Mouse (Mus musculus): ENCODE measurements around the gene Ubn2.
"Not testable (repeated sequence)": the region's sequence is repeated elsewhere in the genome, so short reads cannot be mapped to it uniquely, and the experiment has no call there.

Ubn2 gene

DNA sequence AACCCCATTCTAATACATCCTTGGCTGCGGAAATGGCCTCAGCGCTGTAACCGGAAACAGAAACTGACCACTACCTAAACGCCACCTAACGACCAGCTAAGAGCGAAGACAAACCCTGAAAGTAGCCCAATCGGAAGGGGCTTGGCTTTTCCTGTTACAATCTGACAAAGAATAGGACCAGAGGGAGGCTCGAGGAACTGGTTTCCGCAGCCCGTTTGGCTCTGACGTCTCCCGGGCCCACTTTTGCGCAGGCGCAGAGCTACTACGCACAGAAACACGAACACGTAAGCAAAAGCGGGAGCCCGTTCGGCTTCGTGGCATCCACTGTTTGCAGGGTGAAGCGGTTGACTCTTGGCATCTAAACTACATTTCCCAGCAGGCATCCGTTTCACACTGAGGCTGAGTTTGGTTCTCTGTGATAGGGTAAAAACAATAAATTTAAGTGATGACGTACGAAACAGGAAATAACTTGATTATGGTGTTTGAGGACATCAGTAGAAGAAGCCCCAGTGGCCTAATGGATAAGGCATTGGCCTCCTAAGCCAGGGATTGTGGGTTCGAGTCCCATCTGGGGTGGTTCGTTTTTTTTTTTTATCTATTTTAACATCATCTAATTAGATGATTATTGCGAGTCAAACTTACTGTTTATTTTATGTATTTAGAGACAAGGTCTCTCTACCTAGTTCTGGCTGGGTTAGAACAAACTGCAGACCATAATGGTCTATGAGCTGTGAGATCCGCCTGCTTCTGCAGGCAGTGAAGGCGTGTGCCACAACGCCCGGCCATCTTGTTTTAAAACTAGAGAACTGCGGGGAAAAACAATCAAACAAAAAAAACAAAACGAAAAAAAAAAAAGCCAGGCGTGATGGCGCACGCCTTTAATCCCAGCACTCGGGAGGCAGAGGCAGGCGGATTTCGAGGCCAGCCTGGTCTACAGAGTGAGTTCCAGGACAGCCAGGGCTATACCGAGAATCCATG is 100.0 kb downstream of the Ubn2 start, which contains the start of gene Fmc1:
Gene Fmc1 (plus strand): TSS at position 75 of the 978 bp plus-strand sequence.
- DNase-seq (ENCODE audit: low spot score) = peak; percentile 93

- DNase-seq (ENCODE audit: low spot score) = peak; percentile 99
Measured at GRCm38 (mm10) chr6:38534640-38535365, 101.1 kb downstream of the Ubn2 start.

GRCm38 (mm10) chr6:38535366-38535690 is 101.6 kb downstream of the Ubn2 start:
- DNase-seq (ENCODE audit: low spot score) = no peak

DNA sequence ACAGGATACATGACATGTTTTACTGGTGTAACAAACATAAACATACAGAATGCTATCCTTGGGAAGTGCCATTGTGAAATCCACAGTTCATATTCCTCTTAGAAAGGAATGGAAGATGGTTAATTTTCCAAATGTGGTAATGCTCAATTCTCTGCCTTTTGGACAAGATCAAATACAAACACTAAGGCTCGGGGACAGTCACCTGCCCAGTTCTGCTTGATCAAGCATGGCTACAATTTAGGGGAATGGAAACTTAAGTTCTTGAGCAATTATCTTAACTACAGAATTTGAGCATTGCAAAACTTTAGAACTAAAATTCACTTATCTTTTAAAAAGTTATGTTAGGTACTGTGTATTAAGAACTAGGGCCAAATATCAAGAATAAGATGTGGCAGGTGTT is 102.0 kb downstream of the Ubn2 start:
- DNase-seq (ENCODE audit: low spot score) = no peak

DNA sequence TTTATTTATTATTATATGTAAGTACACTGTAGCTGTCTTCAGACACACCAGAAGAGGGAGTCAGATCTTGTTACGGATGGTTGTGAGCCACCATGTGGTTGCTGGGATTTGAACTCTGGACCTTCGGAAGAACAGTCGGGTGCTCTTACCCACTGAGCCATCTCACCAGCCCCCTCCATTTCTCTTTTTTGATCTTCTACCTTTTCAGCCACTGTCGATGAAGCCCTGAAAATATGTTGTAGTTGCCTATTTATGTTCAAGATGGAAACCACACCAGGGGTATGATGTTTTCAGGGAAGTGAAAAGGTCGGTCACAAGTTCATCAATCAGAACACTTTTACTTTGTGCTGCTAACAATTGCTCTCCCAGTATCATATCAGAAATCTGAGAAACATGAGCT is 110.4 kb downstream of the Ubn2 start:
- not testable (repeated sequence) for DNase-seq (ENCODE audit: low spot score)

DNA sequence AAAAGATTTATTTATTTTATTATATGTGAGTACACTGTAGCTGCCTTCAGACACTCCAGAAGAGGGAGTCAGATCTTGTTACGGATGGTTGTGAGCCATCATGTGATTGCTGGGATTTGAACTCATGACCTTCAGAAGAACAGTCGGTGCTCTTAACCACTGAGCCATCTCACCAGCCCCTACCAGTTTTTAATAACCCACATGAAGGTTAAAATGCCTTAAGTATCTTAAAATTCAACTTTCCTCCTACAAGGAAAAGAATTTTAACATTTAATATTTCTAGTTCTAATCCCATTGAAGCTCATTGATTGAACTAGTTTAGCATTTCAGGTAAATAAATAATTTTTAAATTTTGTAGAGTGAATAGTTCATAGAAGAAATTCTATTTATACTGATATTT is 113.3 kb downstream of the Ubn2 start:
- not testable (repeated sequence) for DNase-seq (ENCODE audit: low spot score)

- no peak for DNase-seq (ENCODE audit: low spot score)
Measured at GRCm38 (mm10) chr6:38547707-38548106, 114.0 kb downstream of the Ubn2 start.

DNA sequence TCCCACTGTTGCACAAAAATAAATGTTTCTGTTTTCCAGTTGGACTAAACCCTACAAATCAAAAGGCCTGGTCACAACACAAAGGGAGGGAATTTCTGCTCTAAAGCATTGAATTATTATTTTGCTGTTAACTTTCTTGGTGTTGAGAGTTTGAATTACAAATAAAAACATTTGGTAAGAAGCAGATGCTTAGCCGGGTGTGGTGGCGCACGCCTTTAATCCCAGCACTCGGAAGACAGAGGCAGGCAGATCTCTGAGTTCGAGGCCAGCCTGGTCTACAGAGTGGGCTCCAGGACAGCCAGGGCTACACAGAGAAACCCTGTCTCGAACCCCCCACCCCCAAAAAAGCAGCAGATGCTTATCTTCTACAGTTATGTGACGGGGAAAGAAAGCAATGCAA is 114.8 kb downstream of the Ubn2 start:
- DNase-seq (ENCODE audit: low spot score) = not testable (repeated sequence)

DNA sequence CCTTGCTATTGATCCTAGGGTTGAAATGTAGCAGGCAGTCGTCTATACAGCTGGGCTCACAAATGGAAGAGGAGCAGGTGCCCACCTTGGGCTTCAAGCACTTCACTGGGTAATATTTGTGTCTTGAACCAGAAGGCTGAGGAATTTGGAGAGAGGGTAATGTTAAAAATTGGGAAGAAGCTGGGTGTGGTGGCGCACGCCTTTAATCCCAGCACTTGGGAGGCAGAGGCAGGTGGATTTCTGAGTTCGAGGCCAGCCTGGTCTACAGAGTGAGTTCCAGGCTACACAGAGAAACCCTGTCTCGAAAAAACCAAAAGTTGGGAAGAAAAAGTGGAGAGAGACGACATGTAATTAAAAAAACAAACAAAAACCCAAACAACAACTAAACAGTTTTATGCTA is 116.1 kb downstream of the Ubn2 start:
- DNase-seq (ENCODE audit: low spot score) = not testable (repeated sequence)

DNA sequence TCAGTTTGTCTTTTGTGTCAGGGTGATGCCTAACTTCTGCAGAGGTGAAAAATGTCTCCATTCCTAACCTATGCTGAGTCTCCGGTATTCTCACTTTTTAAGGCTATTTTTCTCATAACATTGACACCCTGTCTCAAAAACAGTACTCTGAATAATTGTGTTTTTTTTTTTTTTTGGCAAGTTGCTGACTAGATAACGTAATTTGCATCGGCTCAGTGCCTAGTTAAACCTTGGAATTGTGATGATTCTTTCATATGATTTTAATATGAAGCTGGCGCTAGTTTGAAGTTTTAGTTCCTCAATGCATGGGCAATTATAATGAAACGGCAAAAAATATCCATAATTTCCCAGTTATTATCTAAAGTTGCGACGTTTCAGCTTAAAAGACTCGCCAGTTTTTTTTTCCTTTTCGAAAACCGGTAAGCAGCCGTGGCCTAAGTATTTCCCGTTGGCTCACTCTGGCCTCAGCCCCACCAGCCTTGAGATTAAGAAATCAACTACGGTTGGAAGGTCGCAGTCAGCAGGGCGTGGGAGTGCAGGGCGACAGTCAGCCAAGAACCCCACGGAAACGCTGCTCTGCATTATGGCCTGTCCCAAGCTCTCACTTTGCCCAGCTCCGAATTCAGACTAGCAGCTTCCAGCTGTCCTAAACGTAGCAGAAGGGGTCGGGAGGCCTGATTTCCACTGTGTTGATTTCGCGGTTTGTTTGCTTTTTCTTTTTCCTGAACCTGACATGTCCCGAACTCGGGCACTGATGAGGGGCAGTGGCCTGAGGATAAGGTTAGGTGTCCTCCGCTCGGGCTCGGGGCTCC is 116.7 kb downstream of the Ubn2 start:
- peak; percentile 82 for DNase-seq (ENCODE audit: low spot score)

GRCm38 (mm10) chr6:38551062-38551988 is 117.6 kb downstream of the Ubn2 start, which contains the start of gene Luc7l2:
Gene Luc7l2 (plus strand): TSS chr6:38551334.
- peak; percentile 93 for DNase-seq (ENCODE audit: low spot score)

DNA sequence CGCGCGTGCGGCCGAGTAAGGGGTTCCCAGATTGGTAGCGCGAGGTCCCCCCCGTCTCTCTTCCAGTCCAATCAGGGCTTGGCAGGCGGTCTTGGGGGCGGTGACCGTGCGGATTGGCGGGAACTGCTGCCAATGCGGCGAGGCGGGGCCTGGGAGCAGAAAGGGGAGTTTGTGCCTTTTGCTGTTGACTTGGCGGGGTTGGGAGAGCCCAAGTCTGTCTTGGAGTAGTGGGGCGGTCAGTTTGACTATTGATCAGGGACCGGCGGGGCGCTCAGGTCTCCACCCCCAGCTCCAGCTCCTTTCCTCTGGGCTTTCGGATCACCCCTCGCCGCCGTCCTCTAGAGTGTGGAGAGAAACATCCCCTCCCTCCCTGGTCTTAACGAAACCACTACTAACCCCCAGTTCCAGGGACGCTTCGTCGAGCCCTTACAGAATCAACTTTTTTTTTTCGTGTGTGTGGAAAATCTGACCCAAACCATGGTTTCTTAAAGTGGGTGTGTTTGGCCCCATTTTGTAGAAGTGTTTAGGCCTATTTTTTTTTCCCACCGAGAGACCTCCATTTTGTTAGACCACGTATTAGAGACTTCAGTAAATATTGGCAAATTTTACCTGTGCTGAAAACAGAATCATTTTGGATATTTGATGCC is 118.4 kb downstream of the Ubn2 start:
- DNase-seq (ENCODE audit: low spot score) = peak; percentile 95

DNA sequence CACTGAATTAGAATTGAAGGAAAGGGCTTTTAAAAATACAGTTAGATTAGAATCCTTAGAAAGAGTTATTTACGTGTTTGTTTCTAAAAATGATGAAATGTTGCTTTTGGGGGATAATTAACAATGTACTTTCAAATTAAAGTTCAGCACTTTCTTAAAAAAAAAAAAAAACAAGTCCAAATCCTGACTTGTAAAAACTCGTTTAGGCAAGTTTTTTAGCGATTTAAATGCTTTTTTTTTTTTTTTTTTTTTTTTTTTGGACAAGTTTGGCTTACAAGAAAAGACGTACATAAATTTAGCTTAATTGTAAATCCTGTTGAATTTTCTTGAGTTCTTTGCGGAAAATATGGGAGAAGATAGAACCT is 118.9 kb downstream of the Ubn2 start:
- DNase-seq (ENCODE audit: low spot score) = no peak

Data from spleen, adult 12 weeks (tissue).